Mouse (Mus musculus) intestine, embryonic 16.5 days (tissue): ENCODE measurements at regions not wholly inside any gene's neighbourhood (a gene's known extent, or its start where the extent isn't known, plus 50 kb on each side); places are given as distances from the start of the nearest gene placed in this dataset.

Source experiments
- ATAC-seq: fragments of 200-750 bp; cut with Nextera tagmentation; 2 replicates; pipeline ENCODE4 v1.8.0; 2017; ENCODE audit warnings: moderate TSS enrichment, moderate library complexity
- H3K27ac ChIP-seq: fragments of 300-500 bp; sonication (generic); 2 replicates; pipeline ENCODE4 v1.5.1; 2014; ENCODE audit warnings: mild to moderate bottlenecking, low read length
- H3K27me3 ChIP-seq: fragments of 300-500 bp; sonication (generic); replicated peaks from 2 replicates; pipeline ENCODE4 v1.6.1; 2014; ENCODE audit warnings: low read length, control low read depth, mixed read lengths; ENCODE audit not compliant: control insufficient read depth, insufficient read depth
- H3K36me3 ChIP-seq: fragments of 300-500 bp; sonication (generic); 2 replicates; pipeline ENCODE4 v1.6.1; 2014; ENCODE audit warnings: low read length, control low read depth; ENCODE audit not compliant: control insufficient read depth, insufficient read depth
- H3K4me1 ChIP-seq: fragments of 300-500 bp; sonication (generic); 2 replicates; pipeline ENCODE4 v1.6.1; 2014; ENCODE audit warnings: low read length, control low read depth, mixed read lengths; ENCODE audit not compliant: control insufficient read depth, insufficient read depth
- H3K4me2 ChIP-seq: fragments of 300-500 bp; sonication (generic); 2 replicates; pipeline ENCODE4 v1.6.1; 2014; ENCODE audit warnings: low read depth, low read length, control low read depth
- H3K4me3 ChIP-seq: fragments of 300-500 bp; sonication (generic); 2 replicates; pipeline ENCODE4 v1.5.1; 2014; ENCODE audit warnings: mild to moderate bottlenecking, low read length
- H3K9ac ChIP-seq: fragments of 300-500 bp; sonication (generic); 2 replicates; pipeline ENCODE4 v1.6.1; 2014; ENCODE audit warnings: low read depth, low read length
- H3K9me3 ChIP-seq: fragments of 300-500 bp; sonication (generic); 2 replicates; pipeline ENCODE4 v1.6.1; 2016; ENCODE audit warnings: low read length, control low read depth; ENCODE audit not compliant: control insufficient read depth
- WGBS: fragments of 180-500 bp; shearing (Covaris S2); extraction: QIAGEN DNeasy Blood & Tissue Kit; methylation state at CpG from one replicate; pipeline ENCODE4 v1.1.7; 2014; 5-methylcytosine and 5-hydroxymethylcytosine counted together

- Histone ChIP-seq H3K36me3 (no peaks in the 10 kb centered on the region), H3K9me3 (no peaks in the 10 kb centered on the region), H3K4me2 (no peak overlapping the region), H3K4me1 (no peaks in the 10 kb centered on the region), H3K27ac (no peak overlapping the region), H3K9ac (no peak overlapping the region; the same call in 1 of the 2 replicates), H3K4me3 (no peak overlapping the region), H3K27me3 (no peaks in the 10 kb centered on the region)
- no peak for ATAC-seq
- 72% methylated on average over 15 of the region's 15 CpGs for WGBS
Measured at GRCm38 (mm10) chr5:149338016-149338696, 73.4 kb upstream of the Medag start.

GRCm38 (mm10) chr5:149338697-149339078 is 72.9 kb upstream of the Medag start:
- no peaks in the 10 kb centered on the region for H3K9me3 ChIP-seq
- H3K27ac ChIP-seq = no peak overlapping the region
- H3K9ac ChIP-seq = no peak overlapping the region
- no peak overlapping the region for H3K4me3 ChIP-seq
- no peak overlapping the region for H3K4me2 ChIP-seq
- WGBS = 70% methylated on average over 5 of the region's 5 CpGs
- H3K36me3 ChIP-seq = no peaks in the 10 kb centered on the region
- no peaks in the 10 kb centered on the region for H3K4me1 ChIP-seq
- ATAC-seq = no peak
- H3K27me3 ChIP-seq = no peaks in the 10 kb centered on the region

GRCm38 (mm10) chr5:149340361-149340760 is 71.2 kb upstream of the Medag start:
- Histone ChIP-seq H3K4me3 (no peak overlapping the region), H3K4me1 (no peaks in the 10 kb centered on the region), H3K4me2 (no peak overlapping the region), H3K27ac (no peak overlapping the region), H3K36me3 (no peaks in the 10 kb centered on the region), H3K27me3 (no peaks in the 10 kb centered on the region), H3K9ac (no peak overlapping the region), H3K9me3 (no peaks in the 10 kb centered on the region)
- no peak for ATAC-seq
- WGBS = 77% methylated on average over 7 of the region's 7 CpGs

GRCm38 (mm10) chr5:149341461-149341860 is 70.1 kb upstream of the Medag start:
- no peaks in the 10 kb centered on the region for H3K4me1 ChIP-seq
- H3K27ac ChIP-seq = no peak overlapping the region
- ATAC-seq = no peak
- 62% methylated on average over 6 of the region's 6 CpGs for WGBS
- H3K9me3 ChIP-seq = no peaks in the 10 kb centered on the region
- H3K9ac ChIP-seq = no peak overlapping the region
- no peak overlapping the region for H3K4me3 ChIP-seq
- H3K4me2 ChIP-seq = no peak overlapping the region
- H3K27me3 ChIP-seq = no peaks in the 10 kb centered on the region
- H3K36me3 ChIP-seq = no peaks in the 10 kb centered on the region

- 82% methylated on average over 21 of the region's 21 CpGs for WGBS
- Histone ChIP-seq H3K4me3 (no peak overlapping the region), H3K36me3 (no peaks in the 10 kb centered on the region), H3K4me1 (no peaks in the 10 kb centered on the region), H3K9ac (no peak overlapping the region), H3K4me2 (no peak overlapping the region), H3K27ac (no peak overlapping the region), H3K27me3 (no peaks in the 10 kb centered on the region), H3K9me3 (no peaks in the 10 kb centered on the region)
- ATAC-seq = no peak
Measured at GRCm38 (mm10) chr5:149343610-149344527, 67.7 kb upstream of the Medag start.

- no peak overlapping the region for H3K4me3 ChIP-seq
- H3K4me1 ChIP-seq = no peaks in the 10 kb centered on the region
- H3K36me3 ChIP-seq = no peaks in the 10 kb centered on the region
- H3K9ac ChIP-seq = no peak overlapping the region
- no peak for ATAC-seq
- no peaks in the 10 kb centered on the region for H3K9me3 ChIP-seq
- WGBS = 79% methylated on average over 4 of the region's 4 CpGs
- H3K27ac ChIP-seq = no peak overlapping the region
- H3K4me2 ChIP-seq = no peak overlapping the region
- H3K27me3 ChIP-seq = no peaks in the 10 kb centered on the region
Measured at GRCm38 (mm10) chr5:149344528-149344855, 67.1 kb upstream of the Medag start.

GRCm38 (mm10) chr5:149345161-149345560 is 66.4 kb upstream of the Medag start:
- WGBS = 92% methylated on average over 6 of the region's 6 CpGs
- Histone ChIP-seq H3K4me3 (no peak overlapping the region), H3K9ac (no peak overlapping the region), H3K4me2 (no peak overlapping the region), H3K9me3 (no peaks in the 10 kb centered on the region), H3K27ac (no peak overlapping the region), H3K4me1 (no peaks in the 10 kb centered on the region), H3K36me3 (no peaks in the 10 kb centered on the region), H3K27me3 (no peaks in the 10 kb centered on the region)
- no peak for ATAC-seq

GRCm38 (mm10) chr5:149349685-149350084 is 61.9 kb upstream of the Medag start:
- H3K9ac ChIP-seq = no peak overlapping the region
- WGBS = 71% methylated on average over 8 of the region's 8 CpGs
- H3K36me3 ChIP-seq = no peaks in the 10 kb centered on the region
- no peak overlapping the region for H3K27ac ChIP-seq
- H3K27me3 ChIP-seq = no peaks in the 10 kb centered on the region
- no peak overlapping the region for H3K4me2 ChIP-seq
- H3K4me1 ChIP-seq = peaks cover 21% of the 10 kb centered on the region
- no peak overlapping the region for H3K4me3 ChIP-seq
- H3K9me3 ChIP-seq = no peaks in the 10 kb centered on the region
- no peak for ATAC-seq

GRCm38 (mm10) chr5:149353039-149353655 is 58.4 kb upstream of the Medag start:
- H3K27me3 ChIP-seq = no peaks in the 10 kb centered on the region
- no peaks in the 10 kb centered on the region; the same call in 1 of the 2 replicates for H3K9me3 ChIP-seq
- 20% methylated on average over 14 of the region's 14 CpGs for WGBS
- no peaks in the 10 kb centered on the region for H3K36me3 ChIP-seq
- H3K27ac ChIP-seq = peak overlapping the region; percentile 68
- no peak overlapping the region; the same call in 1 of the 2 replicates for H3K9ac ChIP-seq
- H3K4me1 ChIP-seq = peaks cover 29% of the 10 kb centered on the region
- H3K4me3 ChIP-seq = no peak overlapping the region
- ATAC-seq = peak; percentile 78
- 0 out of 2 replicates have a peak overlapping the region, but pooled peaks have one; percentile 4 for H3K4me2 ChIP-seq
